Mouse (Mus musculus) heart, embryonic 11.5 days (tissue): ENCODE measurements around the gene Sdhaf1. TPM values are rescaled to one million over a fixed set of nuclear protein-coding genes. Genes with fewer than 3 reads are reported as not detected.

Source experiments
- ATAC-seq: fragments of 200-750 bp; cut with Nextera tagmentation; replicated peaks from 2 replicates; pipeline ENCODE4 v1.8.0; 2017; ENCODE audit warnings: moderate library complexity; ENCODE audit not compliant: insufficient number of reproducible peaks, low FRiP score, low TSS enrichment
- H3K27ac ChIP-seq: fragments of 300-500 bp; sonication (generic); 2 replicates; pipeline ENCODE4 v1.5.1; 2014; ENCODE audit warnings: mild to moderate bottlenecking, low read depth, low read length
- H3K27me3 ChIP-seq: fragments of 300-500 bp; sonication (generic); 2 replicates; pipeline ENCODE4 v1.6.1; 2014; ENCODE audit warnings: mild to moderate bottlenecking, low read length, mixed read lengths; ENCODE audit not compliant: control insufficient read depth, insufficient read depth
- H3K36me3 ChIP-seq: fragments of 300-500 bp; sonication (generic); 2 replicates; pipeline ENCODE4 v1.6.1; 2014; ENCODE audit warnings: mild to moderate bottlenecking, low read length, moderate library complexity, mixed read lengths; ENCODE audit not compliant: control insufficient read depth, insufficient read depth
- H3K4me1 ChIP-seq: fragments of 300-500 bp; sonication (generic); 2 replicates; pipeline ENCODE4 v1.6.1; 2014; ENCODE audit warnings: low read length; ENCODE audit not compliant: control insufficient read depth, insufficient read depth
- H3K4me2 ChIP-seq: fragments of 300-500 bp; sonication (generic); 2 replicates; pipeline ENCODE4 v1.6.1; 2014; ENCODE audit warnings: mild to moderate bottlenecking, moderate library complexity
- H3K4me3 ChIP-seq: fragments of 300-500 bp; sonication (generic); 2 replicates; pipeline ENCODE4 v1.5.1; 2014; ENCODE audit warnings: low read depth, low read length
- H3K9ac ChIP-seq: fragments of 300-500 bp; sonication (generic); 2 replicates; pipeline ENCODE4 v1.6.1; 2014; ENCODE audit warnings: mild to moderate bottlenecking, low read depth, low read length, moderate library complexity
- H3K9me3 ChIP-seq: fragments of 300-500 bp; sonication (generic); replicated peaks from 2 replicates; pipeline ENCODE4 v1.6.1; 2016; ENCODE audit warnings: low read length; ENCODE audit not compliant: control insufficient read depth
- WGBS: fragments of 180-500 bp; shearing (Covaris S2); extraction: QIAGEN DNeasy Blood & Tissue Kit; methylation state at CpG from one replicate; pipeline ENCODE4 v1.1.7; 2014; ENCODE audit not compliant: insufficient replicate concordance; 5-methylcytosine and 5-hydroxymethylcytosine counted together
- polyA plus RNA-seq: library from polyadenylated mRNA; unstranded; fragments of >200 nt; fragmentation: Nextera tagmentation; extraction: Ambion mirVana; gene quantifications from 2 replicates; pipeline ENCODE4 v1.2.1, GENCODE M21; 2014

Gene Sdhaf1
- polyA plus RNA-seq, 1 experiment from 2014 or later, result 14.6 TPM

DNA sequence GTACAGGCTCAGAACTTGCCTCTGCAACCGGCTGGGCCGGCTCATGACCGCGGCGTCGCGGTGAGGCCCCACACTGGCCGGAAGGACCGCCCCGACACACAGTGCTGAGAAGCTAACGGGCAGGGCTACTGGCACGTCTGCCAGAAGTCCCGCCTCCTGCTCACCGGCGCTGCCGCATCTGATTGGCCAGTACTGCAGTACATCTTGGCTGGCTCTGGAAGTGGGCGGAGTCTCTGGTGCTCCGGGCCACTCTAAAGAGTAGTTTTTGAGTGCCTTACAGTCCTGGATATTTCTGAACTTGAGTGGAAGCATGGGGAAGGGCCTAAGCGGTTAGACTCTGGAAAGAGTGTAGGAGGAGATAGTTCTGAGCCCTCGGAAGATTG, 1.4 kb downstream of the Sdhaf1 start:
- peaks cover 8% of the 10 kb centered on the region for H3K4me1 ChIP-seq

GRCm38 (mm10) chr7:30321539-30322284, 2.0 kb downstream of the Sdhaf1 start, which contains the start of gene E130208F15Rik:
Gene E130208F15Rik (plus strand): TSS chr7:30321740.
- Histone ChIP-seq H3K4me2 (peak within 1 kb of the TSS; percentile 94), H3K36me3 (no peaks in the 10 kb centered on the region), H3K9ac (peak within 1 kb of the TSS; percentile 93), H3K27ac (peak within 1 kb of the TSS; percentile 91), H3K9me3 (no peaks in the 10 kb centered on the region), H3K27me3 (no peaks in the 10 kb centered on the region), H3K4me3 (peak within 1 kb of the TSS; percentile 84), H3K4me1 (peaks cover 8% of the 10 kb centered on the region)
- peak; percentile 75 for ATAC-seq
- under 1% methylated on average over 63 of the region's 63 CpGs for WGBS

More for the DNA sequence above, 1.4 kb downstream of the Sdhaf1 start:
- ATAC-seq, result peak; percentile 98
- WGBS, result under 1% methylated on average over 20 of the region's 20 CpGs
- Histone ChIP-seq H3K27ac (peak overlapping the region; percentile 91), H3K4me3 (peak overlapping the region; percentile 84), H3K4me2 (peak overlapping the region; percentile 94), H3K9me3 (no peaks in the 10 kb centered on the region), H3K9ac (peak overlapping the region; percentile 93), H3K27me3 (no peaks in the 10 kb centered on the region), H3K36me3 (no peaks in the 10 kb centered on the region)

- H3K4me3 ChIP-seq, result peak overlapping the region; percentile 84
- H3K9me3 ChIP-seq, result no peaks in the 10 kb centered on the region
- peaks cover 8% of the 10 kb centered on the region for H3K4me1 ChIP-seq
- no peak overlapping the region; the same call in 1 of the 2 replicates for H3K9ac ChIP-seq
- H3K4me2 ChIP-seq, result peak overlapping the region; percentile 94
- H3K27me3 ChIP-seq, result no peaks in the 10 kb centered on the region
- WGBS, result 83% methylated on average over 2 of the region's 2 CpGs
- no peak overlapping the region for H3K27ac ChIP-seq
- no peak for ATAC-seq
- no peaks in the 10 kb centered on the region for H3K36me3 ChIP-seq
Measured at GRCm38 (mm10) chr7:30320946-30321345, 2.7 kb downstream of the Sdhaf1 start.

GRCm38 (mm10) chr7:30318142-30318541, 5.6 kb downstream of the Sdhaf1 start:
- Histone ChIP-seq H3K4me1 (peaks cover 14% of the 10 kb centered on the region), H3K4me2 (no peak overlapping the region), H3K36me3 (no peaks in the 10 kb centered on the region), H3K9me3 (no peaks in the 10 kb centered on the region), H3K27me3 (no peaks in the 10 kb centered on the region), H3K27ac (no peak overlapping the region), H3K9ac (no peak overlapping the region), H3K4me3 (no peak overlapping the region)
- 93% methylated on average over 3 of the region's 3 CpGs for WGBS
- ATAC-seq, result no peak

GRCm38 (mm10) chr7:30315559-30316529, 7.9 kb downstream of the Sdhaf1 start:
- 71% methylated on average over 13 of the region's 13 CpGs for WGBS
- no peak for ATAC-seq
- Histone ChIP-seq H3K27me3 (no peaks in the 10 kb centered on the region), H3K4me1 (peaks cover 7% of the 10 kb centered on the region), H3K36me3 (no peaks in the 10 kb centered on the region), H3K4me2 (peak overlapping the region; percentile 62), H3K9me3 (no peaks in the 10 kb centered on the region), H3K27ac (no peak overlapping the region), H3K4me3 (peak overlapping the region; percentile 42), H3K9ac (peak overlapping the region; percentile 62)

DNA sequence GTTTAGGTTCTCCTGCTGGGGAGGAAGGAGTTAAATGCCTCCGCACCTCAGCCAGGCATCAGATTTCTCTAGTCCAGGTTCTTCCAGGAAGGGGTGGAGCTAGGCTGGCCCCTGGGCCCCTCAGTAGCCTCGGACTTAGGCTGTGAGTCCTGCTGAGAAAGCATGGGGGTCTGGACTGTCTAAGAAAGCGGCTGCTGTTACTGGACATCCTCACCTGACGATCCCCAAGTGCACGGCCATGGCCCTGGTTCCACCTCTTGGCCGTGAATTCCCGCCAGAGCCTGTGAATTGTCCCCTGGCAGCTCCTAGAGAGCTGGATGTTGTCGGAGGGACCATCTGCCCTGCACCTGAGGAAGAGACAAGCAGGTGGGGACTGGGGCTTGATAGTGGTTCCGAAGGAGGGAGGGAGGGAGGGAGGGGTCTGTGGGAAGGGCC, 9.0 kb downstream of the Sdhaf1 start, which contains the start of gene Syne4:
Gene Syne4, plus strand, starts transcription at position 87 of the 435 bp plus-strand sequence.
- 0 out of 2 replicates have a peak, but pooled peaks cover 3% of the 10 kb centered on the region for H3K36me3 ChIP-seq
- peak within 1 kb of the TSS; percentile 62 for H3K4me2 ChIP-seq
- H3K9me3 ChIP-seq, result no peaks in the 10 kb centered on the region
- WGBS, result 1% methylated on average over 9 of the region's 9 CpGs
- H3K4me1 ChIP-seq, result peaks cover 7% of the 10 kb centered on the region
- peak within 1 kb of the TSS; percentile 62 for H3K9ac ChIP-seq
- H3K27ac ChIP-seq, result no peak within 1 kb of the TSS; the same call in 1 of the 2 replicates
- ATAC-seq, result 0 out of 2 replicates have a peak, but pooled peaks have one; percentile 56
- H3K27me3 ChIP-seq, result no peaks in the 10 kb centered on the region
- H3K4me3 ChIP-seq, result peak within 1 kb of the TSS; percentile 42

- Histone ChIP-seq H3K27me3 (no peaks in the 10 kb centered on the region), H3K4me2 (no peak overlapping the region), H3K4me1 (peaks cover 12% of the 10 kb centered on the region), H3K27ac (no peak overlapping the region), H3K9ac (no peak overlapping the region), H3K36me3 (0 out of 2 replicates have a peak, but pooled peaks cover 3% of the 10 kb centered on the region), H3K4me3 (no peak overlapping the region), H3K9me3 (no peaks in the 10 kb centered on the region)
- WGBS, result 44% methylated on average over 27 of the region's 27 CpGs
- ATAC-seq, result no peak
Measured at GRCm38 (mm10) chr7:30313666-30314320, 9.9 kb downstream of the Sdhaf1 start.

- Histone ChIP-seq H3K36me3 (0 out of 2 replicates have a peak, but pooled peaks cover 3% of the 10 kb centered on the region), H3K4me1 (peaks cover 15% of the 10 kb centered on the region), H3K27ac (no peak overlapping the region), H3K4me3 (no peak overlapping the region), H3K9ac (no peak overlapping the region), H3K9me3 (no peaks in the 10 kb centered on the region), H3K4me2 (no peak overlapping the region), H3K27me3 (no peaks in the 10 kb centered on the region)
- WGBS, result 86% methylated on average over 12 of the region's 12 CpGs
- no peak for ATAC-seq
Measured at GRCm38 (mm10) chr7:30310136-30310535, 13.6 kb downstream of the Sdhaf1 start.
